Mouse (Mus musculus) small intestine, adult 2 months (tissue): ENCODE measurements around the gene Mgll.

Experiments
- CTCF ChIP-seq: fragments of 200-500 bp; IDR thresholded peaks from 2 replicates; pipeline ENCODE4 v1.5.1; 2012; ENCODE audit warnings: low read depth, mild to moderate bottlenecking, control low read depth, inconsistent platforms, low read length, moderate library complexity, mixed read lengths; ENCODE audit not compliant: insufficient replicate concordance, insufficient read length; ENCODE audit errors: extremely low read depth
- POLR2A ChIP-seq: fragments of 200-500 bp; IDR thresholded peaks from 2 replicates; pipeline ENCODE4 v1.6.1; 2012; ENCODE audit warnings: low read depth, mild to moderate bottlenecking, control low read depth, inconsistent platforms, low read length, moderate library complexity

- TF ChIP-seq CTCF (no peak), POLR2A (no peak)
Measured at GRCm38 (mm10) chr6:88746271-88746670, 22.1 kb downstream of the Mgll start.
